Mouse (Mus musculus): ENCODE measurements at regions not wholly inside any gene's neighbourhood (a gene's known extent, or its start where the extent isn't known, plus 50 kb on each side); places are given as distances from the start of the nearest gene placed in this dataset.

GRCm38 (mm10) chr11:45545896-45546626 lies 305.8 kb upstream of the Clint1 start:
- Histone ChIP-seq H3K4me3 (no peak overlapping the region), H3K27ac (no peak overlapping the region), H3K4me1 (peaks cover 41% of the 10 kb centered on the region), H3K27me3 (ENCODE audit: low read depth, poor library complexity, severe bottlenecking) (peaks cover 42% of the 10 kb centered on the region), H3K9me3 (replicated peaks) (no peaks in the 10 kb centered on the region), H3K36me3 (no peaks in the 10 kb centered on the region)
- WGBS = 81% methylated on average over 11 of the region's 11 CpGs
- DNase-seq (ENCODE audit: low spot score) = peak; percentile 18

GRCm38 (mm10) chr11:45546861-45547260 lies 305.0 kb upstream of the Clint1 start:
- Histone ChIP-seq H3K4me1 (peaks cover 49% of the 10 kb centered on the region), H3K36me3 (no peaks in the 10 kb centered on the region), H3K27me3 (ENCODE audit: low read depth, poor library complexity, severe bottlenecking) (peaks cover 35% of the 10 kb centered on the region), H3K4me3 (no peak overlapping the region), H3K27ac (0 out of 2 replicates have a peak overlapping the region, but pooled peaks have one; percentile 25), H3K9me3 (replicated peaks) (no peaks in the 10 kb centered on the region)
- 85% methylated on average over 2 of the region's 2 CpGs for WGBS
- DNase-seq (ENCODE audit: low spot score) = peak; percentile 20

- WGBS = 15% methylated on average over 7 of the region's 7 CpGs
- Histone ChIP-seq H3K27me3 (ENCODE audit: low read depth, poor library complexity, severe bottlenecking) (peaks cover 29% of the 10 kb centered on the region), H3K4me1 (peaks cover 61% of the 10 kb centered on the region), H3K36me3 (no peaks in the 10 kb centered on the region), H3K27ac (peak overlapping the region; percentile 80), H3K9me3 (replicated peaks) (no peaks in the 10 kb centered on the region), H3K4me3 (peak overlapping the region; percentile 31)
- peak; percentile 79 for DNase-seq (ENCODE audit: low spot score)
Measured at GRCm38 (mm10) chr11:45550376-45550775, 301.5 kb upstream of the Clint1 start.

- Histone ChIP-seq H3K4me3 (no peak overlapping the region), H3K9me3 (replicated peaks) (no peaks in the 10 kb centered on the region), H3K4me1 (peaks cover 10% of the 10 kb centered on the region), H3K27me3 (ENCODE audit: low read depth, poor library complexity, severe bottlenecking) (no peaks in the 10 kb centered on the region), H3K27ac (peak overlapping the region; percentile 76), H3K36me3 (no peaks in the 10 kb centered on the region)
- WGBS = 60% methylated on average over 5 of the region's 5 CpGs
- DNase-seq (ENCODE audit: low spot score) = no peak
Measured at GRCm38 (mm10) chr11:45577469-45578154, 274.2 kb upstream of the Clint1 start.

GRCm38 (mm10) chr11:45592335-45592734 lies 259.5 kb upstream of the Clint1 start:
- Histone ChIP-seq H3K27me3 (ENCODE audit: low read depth, poor library complexity, severe bottlenecking) (no peaks in the 10 kb centered on the region), H3K27ac (peak overlapping the region; percentile 78), H3K4me1 (peaks cover 42% of the 10 kb centered on the region), H3K4me3 (no peak overlapping the region; the same call in 1 of the 2 replicates), H3K9me3 (replicated peaks) (no peaks in the 10 kb centered on the region), H3K36me3 (no peaks in the 10 kb centered on the region)
- peak; percentile 45 for DNase-seq (ENCODE audit: low spot score)
- WGBS = 53% methylated on average over 3 of the region's 3 CpGs

GRCm38 (mm10) chr11:45592890-45593642 lies 258.8 kb upstream of the Clint1 start:
- peak overlapping the region; percentile 78 for H3K27ac ChIP-seq
- H3K9me3 ChIP-seq (replicated peaks) = no peaks in the 10 kb centered on the region
- peaks cover 47% of the 10 kb centered on the region for H3K4me1 ChIP-seq
- WGBS = 43% methylated on average over 11 of the region's 11 CpGs
- no peaks in the 10 kb centered on the region for H3K27me3 ChIP-seq (ENCODE audit: low read depth, poor library complexity, severe bottlenecking)
- DNase-seq (ENCODE audit: low spot score) = peak; percentile 56
- H3K4me3 ChIP-seq = no peak overlapping the region
- H3K36me3 ChIP-seq = no peaks in the 10 kb centered on the region

- no peaks in the 10 kb centered on the region for H3K27me3 ChIP-seq (ENCODE audit: low read depth, poor library complexity, severe bottlenecking)
- no peak overlapping the region for H3K27ac ChIP-seq
- WGBS = 73% methylated on average over 6 of the region's 6 CpGs
Measured at GRCm38 (mm10) chr11:45595372-45595771, 256.5 kb upstream of the Clint1 start.

GRCm38 (mm10) chr11:45621824-45622223 lies 230.0 kb upstream of the Clint1 start:
- no peaks in the 10 kb centered on the region for H3K36me3 ChIP-seq

More at GRCm38 (mm10) chr11:45595372-45595771, 256.5 kb upstream of the Clint1 start:
- Histone ChIP-seq H3K4me3 (no peak overlapping the region), H3K9me3 (replicated peaks) (no peaks in the 10 kb centered on the region), H3K4me1 (peaks cover 55% of the 10 kb centered on the region), H3K36me3 (no peaks in the 10 kb centered on the region)
- no peak for DNase-seq (ENCODE audit: low spot score)

GRCm38 (mm10) chr11:45622701-45623100 lies 229.2 kb upstream of the Clint1 start:
- Histone ChIP-seq H3K4me1 (no peaks in the 10 kb centered on the region), H3K27ac (no peak overlapping the region), H3K9me3 (replicated peaks) (no peaks in the 10 kb centered on the region), H3K4me3 (no peak overlapping the region), H3K27me3 (ENCODE audit: low read depth, poor library complexity, severe bottlenecking) (no peaks in the 10 kb centered on the region), H3K36me3 (no peaks in the 10 kb centered on the region)
- WGBS = 90% methylated on average over 5 of the region's 5 CpGs
- no peak for DNase-seq (ENCODE audit: low spot score)

More at GRCm38 (mm10) chr11:45621824-45622223, 230.0 kb upstream of the Clint1 start:
- Histone ChIP-seq H3K27me3 (ENCODE audit: low read depth, poor library complexity, severe bottlenecking) (no peaks in the 10 kb centered on the region), H3K4me3 (no peak overlapping the region), H3K9me3 (replicated peaks) (no peaks in the 10 kb centered on the region), H3K27ac (no peak overlapping the region), H3K4me1 (no peaks in the 10 kb centered on the region)
- DNase-seq (ENCODE audit: low spot score) = no peak
- 84% methylated on average over 2 of the region's 2 CpGs for WGBS

GRCm38 (mm10) chr11:45624233-45624632 lies 227.6 kb upstream of the Clint1 start:
- WGBS = 81% methylated on average over 7 of the region's 7 CpGs
- Histone ChIP-seq H3K4me1 (no peaks in the 10 kb centered on the region), H3K27me3 (ENCODE audit: low read depth, poor library complexity, severe bottlenecking) (no peaks in the 10 kb centered on the region), H3K4me3 (no peak overlapping the region), H3K27ac (no peak overlapping the region), H3K36me3 (no peaks in the 10 kb centered on the region), H3K9me3 (replicated peaks) (no peaks in the 10 kb centered on the region)
- peak; percentile 17 for DNase-seq (ENCODE audit: low spot score)

- Histone ChIP-seq H3K4me3 (no peak overlapping the region), H3K27me3 (ENCODE audit: low read depth, poor library complexity, severe bottlenecking) (no peaks in the 10 kb centered on the region), H3K36me3 (no peaks in the 10 kb centered on the region), H3K27ac (no peak overlapping the region), H3K9me3 (replicated peaks) (no peaks in the 10 kb centered on the region), H3K4me1 (no peaks in the 10 kb centered on the region)
- DNase-seq (ENCODE audit: low spot score) = peak; percentile 28
- WGBS = 18% methylated on average over 1 of the region's 1 CpGs
Measured at GRCm38 (mm10) chr11:45629250-45629649, 222.6 kb upstream of the Clint1 start.

- Histone ChIP-seq H3K36me3 (no peaks in the 10 kb centered on the region), H3K9me3 (replicated peaks) (no peaks in the 10 kb centered on the region), H3K4me1 (0 out of 2 replicates have a peak, but pooled peaks cover 5% of the 10 kb centered on the region), H3K27ac (0 out of 2 replicates have a peak overlapping the region, but pooled peaks have one; percentile 36), H3K4me3 (no peak overlapping the region), H3K27me3 (ENCODE audit: low read depth, poor library complexity, severe bottlenecking) (no peaks in the 10 kb centered on the region)
- peak; percentile 22 for DNase-seq (ENCODE audit: low spot score)
- 80% methylated on average over 10 of the region's 10 CpGs for WGBS
Measured at GRCm38 (mm10) chr11:45634535-45635235, 217.2 kb upstream of the Clint1 start.

Data from limb, embryonic 10.5 days (tissue).